Mouse (Mus musculus): ENCODE measurements around the gene Snx32. TPM values are rescaled to one million over a fixed set of nuclear protein-coding genes. Genes with fewer than 3 reads are reported as not detected.
A peak's percentile ranks its signal among the peaks of the same experiment; 100 is the strongest.

Snx32 gene
- polyA plus RNA-seq (2012; rRNA removed), result 33.0 and 37.7 TPM in 2 replicates

DNA sequence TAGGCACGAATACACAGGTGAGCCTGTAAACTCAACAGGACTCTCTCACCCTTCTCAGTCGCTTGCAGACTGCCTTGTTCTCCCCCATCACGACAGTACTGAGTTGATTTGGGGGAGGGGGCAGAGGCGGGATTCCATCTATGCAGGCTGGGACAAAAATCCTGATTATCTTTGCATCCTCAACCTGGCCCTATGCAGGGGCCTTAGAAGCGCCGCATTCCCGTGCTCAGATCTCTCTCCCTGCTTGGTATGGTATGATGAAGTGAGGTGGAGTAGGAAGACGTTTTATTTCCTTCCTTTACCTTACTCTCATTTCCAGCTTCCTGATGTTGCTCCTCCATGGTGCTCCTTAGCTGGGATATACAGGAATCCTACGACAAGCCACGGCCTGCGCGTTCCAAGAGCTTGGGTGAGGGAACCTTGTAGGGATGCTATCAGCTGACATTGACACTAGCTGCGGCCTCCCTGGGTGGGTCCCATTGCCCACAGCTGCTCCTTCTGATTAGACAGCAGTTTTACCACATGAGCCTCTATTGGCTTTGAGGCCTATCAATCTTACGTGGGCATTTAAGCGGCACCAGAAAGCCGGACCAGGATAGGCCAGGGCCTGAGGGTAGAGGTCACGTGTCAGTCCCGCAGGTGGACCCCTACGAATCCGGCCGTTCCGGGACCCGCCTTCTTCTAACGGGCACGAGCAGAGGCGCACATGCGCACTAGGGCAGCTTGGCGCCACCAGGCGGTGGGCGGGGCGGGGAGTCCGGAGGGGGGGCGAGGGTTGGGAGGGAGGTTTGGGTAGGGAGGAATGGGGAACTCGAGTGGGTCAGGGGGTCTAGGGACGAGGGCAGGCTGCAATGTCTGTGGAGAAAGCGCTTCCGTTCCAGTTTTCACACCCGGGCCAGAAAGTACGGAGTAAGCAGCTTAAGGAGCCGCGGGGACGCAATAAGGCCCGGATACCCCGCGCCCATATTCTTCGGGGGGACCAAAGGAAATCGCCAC, at the start of gene Snx32:
Snx32 (minus strand) TSS at position 508 of the 996 bp plus-strand sequence.
- peak; percentile 89 for DNase-seq (ENCODE audit: low spot score)

GRCm38 (mm10) chr19:5559631-5560456, 49.5 kb upstream of the Snx32 start:
- DNase-seq (ENCODE audit: low spot score), result no peak

GRCm38 (mm10) chr19:5559229-5559628, 48.9 kb upstream of the Snx32 start:
- DNase-seq (ENCODE audit: low spot score), result no peak

GRCm38 (mm10) chr19:5558770-5559169, 48.4 kb upstream of the Snx32 start:
- no peak for DNase-seq (ENCODE audit: low spot score)

DNA sequence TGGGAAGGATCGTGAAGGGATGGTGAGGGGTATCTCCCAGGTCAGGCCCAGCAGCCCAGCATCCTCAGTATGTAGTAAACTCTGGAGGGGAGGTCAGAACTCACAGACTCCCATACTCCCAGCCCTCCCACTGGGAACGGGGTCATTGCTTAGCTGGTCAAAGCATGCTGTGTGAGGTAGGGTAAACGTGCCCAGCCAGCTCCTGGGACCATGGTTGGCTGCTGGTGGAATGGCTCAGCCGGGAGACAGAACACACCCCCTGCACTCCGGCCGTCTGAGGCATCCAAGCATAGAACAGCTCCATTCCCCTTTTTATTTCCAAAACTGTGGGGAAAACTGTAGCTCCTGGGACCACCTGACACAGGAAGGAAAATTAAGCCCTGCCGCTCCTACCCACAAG, 47.8 kb upstream of the Snx32 start:
- DNase-seq (ENCODE audit: low spot score), result no peak

GRCm38 (mm10) chr19:5554212-5554611, 43.9 kb upstream of the Snx32 start:
- DNase-seq (ENCODE audit: low spot score), result no peak

DNA sequence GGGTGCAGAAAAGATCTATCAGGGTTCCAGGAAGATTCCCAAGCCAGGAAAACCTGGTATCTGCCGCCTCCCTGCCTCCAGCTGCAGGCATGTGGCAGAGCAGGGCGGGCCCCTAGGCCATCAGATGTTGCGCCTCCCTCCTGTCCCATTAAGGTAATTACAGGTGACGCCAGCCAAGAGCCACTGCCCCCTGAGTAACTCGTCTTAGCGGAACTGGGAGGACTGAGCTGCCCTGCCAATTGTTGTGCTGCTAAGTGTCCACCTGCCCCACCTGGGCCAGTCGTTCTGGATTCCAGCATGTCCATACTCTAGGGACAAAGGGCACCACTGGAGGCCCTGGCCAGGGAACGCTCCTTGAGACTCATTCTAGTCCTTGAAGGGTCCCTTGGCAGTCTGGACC, 43.5 kb upstream of the Snx32 start:
- DNase-seq (ENCODE audit: low spot score), result no peak

- no peak for DNase-seq (ENCODE audit: low spot score)
These were observed 37.2 kb upstream of the Snx32 start for GRCm38 (mm10) chr19:5547471-5548056.

DNA sequence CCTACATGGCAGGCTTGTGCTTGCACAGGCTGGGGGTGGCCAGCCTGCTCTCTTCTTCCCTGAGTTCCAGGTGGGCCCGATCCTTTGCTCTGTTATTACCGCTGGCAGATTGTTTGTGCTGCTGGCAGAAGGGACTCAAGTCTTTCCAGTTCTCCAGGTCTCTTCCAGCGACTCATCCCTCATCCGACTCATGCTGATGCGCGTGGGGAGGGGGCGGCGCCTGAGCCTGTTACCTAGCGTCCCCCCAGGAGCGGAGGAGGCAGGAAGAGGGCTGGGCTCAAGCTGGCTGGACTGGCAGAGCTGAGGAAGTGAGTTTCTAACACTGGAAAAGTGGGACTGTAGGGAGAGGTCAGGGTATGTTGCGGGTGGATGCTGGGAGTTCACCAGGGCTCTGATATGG, 33.7 kb upstream of the Snx32 start:
- no peak for DNase-seq (ENCODE audit: low spot score)

DNA sequence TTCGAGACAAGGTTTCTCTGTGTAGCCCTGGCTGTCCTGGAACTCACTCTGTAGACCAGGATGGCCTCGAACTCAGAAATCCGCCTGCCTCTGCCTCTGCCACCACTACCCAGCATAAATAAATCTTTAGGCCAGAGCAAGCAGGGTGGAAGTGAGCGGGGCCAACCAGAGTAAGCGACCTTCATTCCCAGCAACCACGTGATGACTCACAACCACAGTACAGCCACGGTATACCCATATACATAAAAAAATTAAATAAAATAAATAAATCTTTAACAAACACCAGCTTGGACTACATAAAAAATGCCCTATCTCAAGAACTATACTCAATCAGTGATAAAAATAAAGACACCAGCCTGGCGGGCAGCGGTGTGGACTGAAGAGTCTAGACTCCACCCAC, 33.0 kb upstream of the Snx32 start:
- no peak for DNase-seq (ENCODE audit: low spot score)

- no peak for DNase-seq (ENCODE audit: low spot score)
These were observed 28.4 kb upstream of the Snx32 start for GRCm38 (mm10) chr19:5538786-5539185.

- no peak for DNase-seq (ENCODE audit: low spot score)
These were observed 22.2 kb upstream of the Snx32 start for GRCm38 (mm10) chr19:5532520-5532919.

- DNase-seq (ENCODE audit: low spot score), result no peak
These were observed 19.8 kb upstream of the Snx32 start for GRCm38 (mm10) chr19:5530138-5530524.

DNA sequence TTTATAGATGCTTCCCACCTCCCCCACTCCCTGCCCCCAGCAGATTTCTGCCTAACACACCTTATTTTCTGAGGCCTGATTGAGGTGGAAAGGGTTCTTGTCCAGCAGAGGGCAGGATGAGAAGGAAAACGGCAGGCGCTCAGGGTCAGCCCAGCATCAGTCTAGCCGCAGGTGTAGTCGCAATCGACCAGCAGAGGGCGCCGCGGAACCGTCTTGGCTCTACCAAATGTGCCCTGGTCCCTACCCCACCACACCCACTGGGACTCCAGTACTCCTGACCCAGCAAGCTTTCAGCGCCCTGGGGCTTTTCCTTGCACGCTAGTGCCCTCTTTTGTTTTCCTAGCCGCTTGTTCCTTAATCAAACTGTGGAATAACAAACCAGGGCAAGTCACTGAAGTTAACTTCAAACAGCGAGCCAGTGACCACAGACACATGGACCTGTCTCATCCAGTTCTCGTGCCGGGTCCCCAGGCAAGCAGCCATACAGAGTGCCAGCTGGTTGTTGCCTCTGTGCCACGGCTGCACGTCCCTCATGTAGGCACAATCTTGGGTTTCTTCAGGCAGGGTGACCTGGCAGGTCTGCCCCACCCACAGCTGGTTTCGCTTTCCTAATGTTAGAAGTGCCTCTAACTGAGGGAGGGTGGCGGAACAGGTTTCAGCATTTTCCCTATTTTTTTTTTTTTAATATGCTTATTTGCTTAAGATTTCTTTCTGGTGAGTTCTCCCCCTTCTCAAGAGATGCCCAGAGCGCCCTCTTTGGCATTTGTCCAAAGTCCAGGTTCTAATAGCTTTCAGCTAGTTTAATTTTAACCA, 19.2 kb upstream of the Snx32 start:
- DNase-seq (ENCODE audit: low spot score), result peak; percentile 98

DNA sequence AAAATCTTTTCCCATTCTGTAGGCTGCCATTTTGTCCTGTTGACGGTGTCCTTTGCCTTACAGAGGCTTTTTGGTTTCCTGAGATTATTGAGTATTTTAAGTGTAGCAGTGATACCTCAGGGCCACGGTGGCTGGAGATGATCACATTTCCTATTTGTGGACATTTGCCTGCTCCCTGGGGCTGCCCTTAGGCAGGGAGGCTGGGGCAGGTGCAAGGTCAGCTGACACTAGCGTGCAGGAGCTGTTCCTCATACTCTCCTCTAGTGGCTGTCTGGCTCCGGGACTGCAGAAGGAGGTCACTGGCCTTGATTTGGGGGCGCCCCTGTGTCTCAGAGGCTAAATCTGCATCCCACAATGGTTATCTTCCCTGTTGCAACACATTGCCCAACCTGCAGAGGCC, 14.9 kb upstream of the Snx32 start:
- DNase-seq (ENCODE audit: low spot score), result no peak

DNA sequence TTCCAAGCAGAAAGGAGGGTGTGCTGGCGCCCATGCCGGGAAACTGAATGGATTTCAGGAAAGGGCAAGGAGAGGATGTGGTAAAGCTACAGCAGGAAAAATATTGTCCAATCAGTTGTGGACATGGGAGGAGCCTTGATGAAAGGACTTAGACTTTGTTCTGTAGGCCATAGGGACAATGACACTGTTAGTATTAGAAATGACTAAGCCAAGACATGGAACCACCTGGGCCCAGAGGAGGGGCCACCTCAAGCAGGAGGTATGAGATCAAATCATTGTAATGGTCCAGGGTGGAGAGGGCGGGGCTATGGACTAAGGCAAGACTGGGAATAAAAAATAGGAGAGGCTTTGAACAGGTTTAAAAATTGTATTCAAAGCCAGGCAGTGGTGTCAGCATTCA, 8.4 kb upstream of the Snx32 start:
- DNase-seq (ENCODE audit: low spot score), result no peak

- no peak for DNase-seq (ENCODE audit: low spot score)
These were observed 6.7 kb upstream of the Snx32 start for GRCm38 (mm10) chr19:5516906-5517505.

GRCm38 (mm10) chr19:5515840-5516777, 5.8 kb upstream of the Snx32 start:
- DNase-seq (ENCODE audit: low spot score), result no peak

- DNase-seq (ENCODE audit: low spot score), result no peak
These were observed 2.6 kb upstream of the Snx32 start for GRCm38 (mm10) chr19:5513005-5513349.
